Mouse (Mus musculus): Measurements from ENCODE around the gene Fau.
A peak's percentile ranks its signal among the peaks of the same experiment; 100 is the strongest.

Fau gene

GRCm38 (mm10) chr19:6076564-6077393 is 19.1 kb downstream of the Fau start, which contains the start of gene Vps51:
Vps51 (minus strand) TSS chr19:6077231.
- no peaks in the 10 kb centered on the region for H3K27me3 ChIP-seq (ENCODE audit: control insufficient read depth, insufficient read depth, low read length, poor library complexity, severe bottlenecking)
- H3K36me3 ChIP-seq (ENCODE audit: control insufficient read depth, insufficient read depth, low read length, poor library complexity, severe bottlenecking), result peaks cover 2% of the 10 kb centered on the region; the same call in 1 of the 2 replicates
- DNase-seq (ENCODE audit: low read depth, low spot score), result peak; percentile 93

GRCm38 (mm10) chr19:6079983-6080480 is 22.4 kb downstream of the Fau start, which contains the start of gene Tmem262:
Tmem262 (plus strand) TSS chr19:6080033.
- peaks cover 2% of the 10 kb centered on the region; the same call in 1 of the 2 replicates for H3K36me3 ChIP-seq (ENCODE audit: control insufficient read depth, insufficient read depth, low read length, poor library complexity, severe bottlenecking)

GRCm38 (mm10) chr19:6082156-6082555 is 24.5 kb downstream of the Fau start, which contains the start of gene Gm28374:
Gm28374 (minus strand) TSS chr19:6082256.
- no peak for DNase-seq (ENCODE audit: low read depth, low spot score)
- Histone ChIP-seq H3K27me3 (ENCODE audit: control insufficient read depth, insufficient read depth, low read length, poor library complexity, severe bottlenecking) (no peaks in the 10 kb centered on the region), H3K36me3 (ENCODE audit: control insufficient read depth, insufficient read depth, low read length, poor library complexity, severe bottlenecking) (peaks cover 2% of the 10 kb centered on the region; the same call in 1 of the 2 replicates)

More at GRCm38 (mm10) chr19:6079983-6080480, 22.4 kb downstream of the Fau start, which contains the start of gene Tmem262:
- DNase-seq (ENCODE audit: low read depth, low spot score), result no peak
- no peaks in the 10 kb centered on the region for H3K27me3 ChIP-seq (ENCODE audit: control insufficient read depth, insufficient read depth, low read length, poor library complexity, severe bottlenecking)

GRCm38 (mm10) chr19:6084478-6085248 is 27.0 kb downstream of the Fau start, which contains the start of the genes Zfpl1 and Cdca5:
Zfpl1 (minus strand) TSS chr19:6084956.
Cdca5 (plus strand) TSS chr19:6084983.
- peak; percentile 99 for DNase-seq (ENCODE audit: low read depth, low spot score)
- no peaks in the 10 kb centered on the region for H3K27me3 ChIP-seq (ENCODE audit: control insufficient read depth, insufficient read depth, low read length, poor library complexity, severe bottlenecking)
- peaks cover 2% of the 10 kb centered on the region; the same call in 1 of the 2 replicates for H3K36me3 ChIP-seq (ENCODE audit: control insufficient read depth, insufficient read depth, low read length, poor library complexity, severe bottlenecking)

GRCm38 (mm10) chr19:6085417-6085879 is 27.8 kb downstream of the Fau start:
- H3K27me3 ChIP-seq (ENCODE audit: control insufficient read depth, insufficient read depth, low read length, poor library complexity, severe bottlenecking), result no peaks in the 10 kb centered on the region
- H3K36me3 ChIP-seq (ENCODE audit: control insufficient read depth, insufficient read depth, low read length, poor library complexity, severe bottlenecking), result peaks cover 2% of the 10 kb centered on the region; the same call in 1 of the 2 replicates
- peak; percentile 81 for DNase-seq (ENCODE audit: low read depth, low spot score)

- DNase-seq (ENCODE audit: low read depth, low spot score), result no peak
- H3K27me3 ChIP-seq (ENCODE audit: control insufficient read depth, insufficient read depth, low read length, poor library complexity, severe bottlenecking), result no peaks in the 10 kb centered on the region
These were observed 31.2 kb downstream of the Fau start for GRCm38 (mm10) chr19:6088841-6089240.

GRCm38 (mm10) chr19:6094119-6094518 is 36.5 kb downstream of the Fau start, which contains the start of gene AC131692.1:
AC131692.1 (plus strand) TSS chr19:6094419.
- no peaks in the 10 kb centered on the region for H3K36me3 ChIP-seq (ENCODE audit: control insufficient read depth, insufficient read depth, low read length, poor library complexity, severe bottlenecking)
- DNase-seq (ENCODE audit: low read depth, low spot score), result no peak
- no peaks in the 10 kb centered on the region for H3K27me3 ChIP-seq (ENCODE audit: control insufficient read depth, insufficient read depth, low read length, poor library complexity, severe bottlenecking)

More at GRCm38 (mm10) chr19:6088841-6089240, 31.2 kb downstream of the Fau start:
- H3K36me3 ChIP-seq (ENCODE audit: control insufficient read depth, insufficient read depth, low read length, poor library complexity, severe bottlenecking), result no peaks in the 10 kb centered on the region

GRCm38 (mm10) chr19:6097847-6098246 is 40.2 kb downstream of the Fau start:
- Histone ChIP-seq H3K36me3 (ENCODE audit: control insufficient read depth, insufficient read depth, low read length, poor library complexity, severe bottlenecking) (no peaks in the 10 kb centered on the region), H3K27me3 (ENCODE audit: control insufficient read depth, insufficient read depth, low read length, poor library complexity, severe bottlenecking) (no peaks in the 10 kb centered on the region)
- no peak for DNase-seq (ENCODE audit: low read depth, low spot score)

- Histone ChIP-seq H3K27me3 (ENCODE audit: control insufficient read depth, insufficient read depth, low read length, poor library complexity, severe bottlenecking) (no peaks in the 10 kb centered on the region), H3K36me3 (ENCODE audit: control insufficient read depth, insufficient read depth, low read length, poor library complexity, severe bottlenecking) (no peaks in the 10 kb centered on the region)
These were observed 43.5 kb downstream of the Fau start for GRCm38 (mm10) chr19:6101186-6101585.

GRCm38 (mm10) chr19:6102169-6102853 is 44.7 kb downstream of the Fau start:
- H3K27me3 ChIP-seq (ENCODE audit: control insufficient read depth, insufficient read depth, low read length, poor library complexity, severe bottlenecking), result no peaks in the 10 kb centered on the region
- no peak for DNase-seq (ENCODE audit: low read depth, low spot score)

More at GRCm38 (mm10) chr19:6101186-6101585, 43.5 kb downstream of the Fau start:
- no peak for DNase-seq (ENCODE audit: low read depth, low spot score)

GRCm38 (mm10) chr19:6104476-6104875 is 46.8 kb downstream of the Fau start:
- DNase-seq (ENCODE audit: low read depth, low spot score), result no peak
- H3K36me3 ChIP-seq (ENCODE audit: control insufficient read depth, insufficient read depth, low read length, poor library complexity, severe bottlenecking), result no peaks in the 10 kb centered on the region
- H3K27me3 ChIP-seq (ENCODE audit: control insufficient read depth, insufficient read depth, low read length, poor library complexity, severe bottlenecking), result no peaks in the 10 kb centered on the region

More at GRCm38 (mm10) chr19:6102169-6102853, 44.7 kb downstream of the Fau start:
- H3K36me3 ChIP-seq (ENCODE audit: control insufficient read depth, insufficient read depth, low read length, poor library complexity, severe bottlenecking), result no peaks in the 10 kb centered on the region

- no peaks in the 10 kb centered on the region for H3K27me3 ChIP-seq (ENCODE audit: control insufficient read depth, insufficient read depth, low read length, poor library complexity, severe bottlenecking)
- no peaks in the 10 kb centered on the region for H3K36me3 ChIP-seq (ENCODE audit: control insufficient read depth, insufficient read depth, low read length, poor library complexity, severe bottlenecking)
- DNase-seq (ENCODE audit: low read depth, low spot score), result no peak
These were observed 47.9 kb downstream of the Fau start, which contains the start of gene Naaladl1 for GRCm38 (mm10) chr19:6105586-6105985. Naaladl1 (plus strand) TSS chr19:6105782.
